ENCODE assay signal across 23 mouse cellular contexts in the genomic region with DNA sequence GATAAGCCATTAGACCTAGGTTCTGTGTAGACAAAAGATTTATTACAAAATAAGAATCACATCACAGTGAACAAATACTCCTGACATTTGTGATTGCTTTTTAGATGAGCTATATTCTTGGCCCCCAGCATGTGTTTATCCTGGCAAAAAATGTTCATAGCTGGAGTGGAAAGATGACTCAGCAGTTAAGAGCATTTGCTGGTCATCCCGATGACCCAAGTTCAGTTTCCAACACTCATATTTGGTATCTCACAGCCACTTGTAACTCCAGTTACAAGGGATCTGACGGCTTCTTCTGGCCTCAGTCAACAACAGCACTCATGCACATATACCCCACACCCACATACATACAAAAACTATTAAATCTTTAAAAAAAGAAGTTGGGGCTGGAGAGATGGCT. TPM values are rescaled to one million over a fixed set of nuclear protein-coding genes. Genes with fewer than 3 reads are reported as not detected.
DNase-seq lines count a peak whose midpoint lies in the region; ATAC-seq lines count a peak whose summit lies in the region.
"Had no signal": no experiment of that assay in that cellular context is flagged by ENCODE, and none has a peak within 500 bp of the region (broad histone marks: within the 10 kb centered on the region; RNA-seq: fewer than 3 reads in every experiment).

No protein-coding gene starts in this region.

- no peaks in the 10 kb centered on the region for H3K4me1 ChIP-seq in kidney, embryonic 15.5 days
- H3K4me1 ChIP-seq: embryonic facial prominence, embryonic 12.5 days; forebrain, embryonic 12.5 days; heart, embryonic 13.5 days; hindbrain, embryonic 12.5 days had no signal

- 79% methylated on average over 2 of the region's 2 CpGs for WGBS in kidney, embryonic 15.5 days

- ATAC-seq in kidney, embryonic 15.5 days (replicated peaks; ENCODE audit: low FRiP score): no peak
- ATAC-seq: CD4-positive, CD25-positive, alpha-beta regulatory T cell, adult 4 months; forebrain, embryonic 16.5 days; hindbrain, embryonic 16.5 days; inflammation-experienced regulatory T-cells, adult 6 months had no signal

- no peak overlapping the region for H3K4me2 ChIP-seq in kidney, embryonic 15.5 days
- H3K4me2 ChIP-seq: embryonic facial prominence, embryonic 12.5 days; forebrain, embryonic 12.5 days; heart, embryonic 13.5 days; hindbrain, embryonic 12.5 days had no signal

- no peaks in the 10 kb centered on the region for H3K27me3 ChIP-seq in kidney, embryonic 15.5 days
- H3K27me3 ChIP-seq: embryonic facial prominence, embryonic 12.5 days; forebrain, embryonic 12.5 days; heart, embryonic 13.5 days; hindbrain, embryonic 12.5 days had no signal

- peak; percentile 32 for DNase-seq in adrenal gland, adult 2 months
- no peak for DNase-seq in adrenal gland, postnatal 25 days
- peak; percentile 11 for DNase-seq in kidney, postnatal 14 days
- peak; percentile 37 for DNase-seq in 416B (ENCODE audit: low read depth)
- DNase-seq in adipocyte (ENCODE audit: low spot score): peak; percentile 79
- no peak for DNase-seq in testis, postnatal 14 days (ENCODE audit: low spot score)
- DNase-seq in B cell, adult 2 months: no peak
- DNase-seq: cerebellum, adult 11 months; cerebellum, adult 8-10 months; cerebellum, postnatal 14 days; gastrocnemius, postnatal 10 days; heart, adult 2 months; heart, postnatal 4 days; kidney, adult 11 months had no signal

- peaks cover 24% of the 10 kb centered on the region for H3K36me3 ChIP-seq in kidney, embryonic 15.5 days

- no peaks in the 10 kb centered on the region for H3K9me3 ChIP-seq in kidney, embryonic 15.5 days (replicated peaks)
- H3K9me3 ChIP-seq: embryonic facial prominence, embryonic 12.5 days; forebrain, embryonic 12.5 days; heart, embryonic 13.5 days; hindbrain, embryonic 12.5 days had no signal

- no peak overlapping the region for H3K4me3 ChIP-seq in kidney, embryonic 15.5 days (replicated peaks)
- H3K4me3 ChIP-seq: embryonic facial prominence, embryonic 12.5 days; forebrain, embryonic 12.5 days; heart, adult 2 months; heart, embryonic 13.5 days; hindbrain, embryonic 12.5 days had no signal

- H3K9ac ChIP-seq in kidney, embryonic 15.5 days: no peak overlapping the region
- H3K9ac ChIP-seq: embryonic facial prominence, embryonic 12.5 days; forebrain, embryonic 12.5 days; heart, embryonic 13.5 days; hindbrain, embryonic 12.5 days had no signal

- no peak overlapping the region for H3K27ac ChIP-seq in kidney, embryonic 15.5 days
- H3K27ac ChIP-seq: embryonic facial prominence, embryonic 12.5 days; forebrain, embryonic 12.5 days; heart, adult 2 months; heart, embryonic 13.5 days; hindbrain, embryonic 12.5 days had no signal

RNA-seq across cellular contexts. Expression of a gene that starts 42.0 kb away (rescaled TPM):
- total RNA-seq in adrenal gland, adult 2 months (2021): 10 to 100 TPM; 40.0 to 81.2 TPM
- polyA plus RNA-seq in adrenal gland, adult 2 months (2012; rRNA removed): 45.6 and 59.1 TPM in 2 replicates
- total RNA-seq in adrenal gland, postnatal 25 days (2021): 68.1 and 42,328 TPM in 2 replicates
- 934 and 964 TPM in 2 replicates for polyA plus RNA-seq in kidney, embryonic 15.5 days (2015; fragmentation: Nextera tagmentation; extraction: Ambion mirVana)

Comparison
In these comparisons a context has a peak if more than half of its experiments do, and no peak if none do; other contexts are left out.
1. DNase-seq: peak in adrenal gland, adult 2 months (single experiment), kidney, postnatal 14 days (single experiment), 416B (single experiment) and adipocyte (single experiment); none in adrenal gland, postnatal 25 days (single experiment), testis, postnatal 14 days (single experiment) and B cell, adult 2 months (0 of 2).